Mouse (Mus musculus) urinary bladder, adult 18-20 months (tissue): Measurements from ENCODE around the gene Abhd18.
A peak's percentile ranks its signal among the peaks of the same experiment; 100 is the strongest.
"Not testable (repeated sequence)": the region's sequence is repeated elsewhere in the genome, so short reads cannot be mapped to it uniquely, and the experiment has no call there.

Source experiments
- DNase-seq, 2 experiments: peaks; one replicate each; pipeline ENCODE4 v3.0.0; 2022; ENCODE audit warnings: low spot score in 2 of 2, mixed read lengths in 2 of 2

Abhd18 gene

DNA sequence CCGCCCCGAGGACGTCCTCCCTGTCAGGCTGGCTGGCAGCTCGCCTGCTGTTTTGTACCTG, at the start of gene Abhd18:
Gene Abhd18 (plus strand): TSS at position 14 of the 61 bp plus-strand sequence.
- not testable (repeated sequence) for DNase-seq

DNA sequence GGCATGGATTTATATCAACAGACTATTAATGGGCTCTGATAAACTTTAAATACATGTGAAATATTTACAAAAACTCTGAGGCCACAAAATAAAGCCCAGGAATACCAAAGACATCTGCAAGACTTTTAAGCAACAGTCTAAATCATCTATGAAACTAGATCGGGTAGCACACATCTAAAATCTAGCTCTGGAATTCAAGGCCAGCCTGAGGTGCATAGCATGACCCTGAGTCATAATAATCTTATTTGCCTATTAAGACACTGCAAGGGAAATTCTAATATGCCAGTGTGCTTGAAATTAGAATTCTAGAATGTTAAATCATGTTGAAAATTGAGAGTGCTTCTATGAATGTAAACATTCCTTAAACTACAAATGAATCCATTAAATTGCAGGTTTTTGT, 48.7 kb upstream of the Abhd18 start:
- no peak for DNase-seq

- DNase-seq = peak in 1 of 2 experiments; percentile 20
These were observed 48.3 kb upstream of the Abhd18 start for GRCm38 (mm10) chr3:40798500-40798899.

DNA sequence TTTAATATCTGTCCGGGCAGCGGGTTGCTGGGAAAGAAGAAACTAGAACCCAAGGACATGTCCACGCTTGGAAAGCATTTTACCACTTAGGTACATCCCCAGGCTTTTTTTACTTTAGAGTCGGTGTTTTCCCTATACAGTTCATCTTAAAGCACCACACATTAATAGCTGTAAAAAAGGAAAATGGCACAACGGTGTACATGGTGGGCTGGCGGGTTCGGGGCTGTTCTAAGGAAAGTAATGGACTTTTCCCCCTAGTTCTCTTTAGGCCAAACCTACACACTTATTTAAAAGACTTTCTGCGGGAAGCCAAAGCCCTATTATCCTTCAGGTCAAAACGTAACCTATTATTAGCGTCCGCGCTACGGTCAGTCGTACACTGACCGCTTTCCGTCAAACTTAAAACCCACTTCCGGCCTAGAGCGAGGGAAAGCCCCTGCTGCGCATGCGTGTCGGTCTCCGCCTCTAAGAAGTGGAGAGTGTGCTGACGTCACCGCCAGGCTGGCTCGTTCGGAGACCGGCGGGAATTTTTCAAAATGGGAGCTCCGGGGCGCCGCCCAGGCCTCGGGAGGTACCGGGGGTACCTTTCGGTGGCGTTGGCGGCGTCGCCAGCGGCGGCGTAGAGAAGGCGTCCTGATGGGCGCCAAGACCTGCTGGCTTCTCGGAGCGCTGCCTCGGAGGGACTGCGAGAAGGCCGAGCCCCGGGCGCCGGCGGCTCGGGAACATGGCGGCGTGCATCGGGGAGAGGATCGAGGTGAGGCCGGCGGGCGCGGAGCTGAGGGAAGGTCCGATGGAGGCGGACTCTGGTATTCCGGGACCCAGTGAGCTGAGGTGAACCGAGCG, 47.0 kb upstream of the Abhd18 start, which contains the start of gene Plk4:
Gene Plk4 (plus strand): TSS at position 490 of the 843 bp plus-strand sequence.
- DNase-seq = peak; percentile 91 to 95

DNA sequence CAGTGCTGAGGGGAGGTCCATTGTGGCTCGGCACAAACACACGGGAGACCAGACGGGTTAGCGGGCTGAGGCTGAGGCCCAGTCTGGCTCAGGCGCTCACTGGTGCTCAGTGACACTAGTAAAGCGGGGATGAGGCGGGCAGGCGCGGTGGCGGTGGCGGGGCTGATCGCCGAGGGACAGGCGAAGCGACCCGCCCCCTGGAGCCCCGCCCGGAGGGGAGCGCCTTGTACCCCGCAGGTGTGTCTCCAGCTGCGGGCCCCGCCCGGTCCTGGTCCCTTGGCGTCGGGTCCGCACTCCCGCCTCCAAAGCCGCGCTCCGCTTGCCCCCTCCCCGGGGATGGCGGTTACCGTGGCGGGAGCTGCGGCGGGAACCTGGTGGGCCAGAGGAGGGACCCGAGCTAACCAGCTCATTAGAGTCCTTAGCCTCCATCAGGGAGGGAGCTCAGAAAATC, 46.4 kb upstream of the Abhd18 start:
- DNase-seq = peak in 1 of 2 experiments; percentile 9

GRCm38 (mm10) chr3:40806871-40807270, 39.9 kb upstream of the Abhd18 start:
- DNase-seq = no peak

GRCm38 (mm10) chr3:40808686-40809085, 38.1 kb upstream of the Abhd18 start:
- DNase-seq = no peak

- no peak for DNase-seq
These were observed 36.9 kb upstream of the Abhd18 start for GRCm38 (mm10) chr3:40809894-40810293.

DNA sequence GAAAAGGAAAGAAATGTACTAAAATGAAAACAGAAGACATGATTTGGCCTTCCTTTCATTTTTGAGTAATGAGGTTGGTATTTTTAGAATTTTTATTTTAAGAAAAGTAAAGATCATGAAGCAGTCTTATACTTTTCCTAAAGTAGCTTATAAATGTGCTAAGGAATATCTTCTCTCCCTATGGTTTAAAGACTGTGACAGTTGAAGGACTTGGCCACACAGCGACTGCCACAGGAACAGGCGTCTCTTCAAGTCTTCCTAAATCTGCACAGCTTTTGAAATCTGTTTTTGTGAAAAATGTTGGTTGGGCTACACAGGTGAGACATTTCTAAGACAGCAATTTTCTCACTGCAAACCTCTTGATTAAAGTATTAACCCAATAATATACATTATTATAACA, 33.5 kb upstream of the Abhd18 start:
- no peak for DNase-seq

DNA sequence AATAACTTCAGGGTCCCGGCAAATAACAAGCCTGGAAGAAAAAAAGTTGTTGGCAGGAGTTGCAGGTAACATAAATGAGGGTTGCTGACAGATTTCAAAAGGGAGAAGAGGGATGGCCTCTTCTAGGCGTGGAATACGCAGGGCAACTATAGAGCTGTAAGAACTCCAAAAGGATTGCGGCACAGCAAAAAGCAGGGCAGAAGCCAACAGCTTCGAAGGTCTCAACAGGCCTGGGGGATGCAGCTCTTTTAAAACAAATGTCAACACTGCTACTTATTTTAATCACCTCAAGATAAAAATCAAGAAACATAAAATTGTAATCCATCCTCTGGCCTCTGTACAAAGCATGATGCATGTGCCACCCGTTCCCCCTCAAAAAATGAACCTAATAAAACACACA, 1.2 kb upstream of the Abhd18 start:
- peak in 1 of 2 experiments; percentile 7 for DNase-seq

GRCm38 (mm10) chr3:40846473-40846956, 255 bp upstream of the Abhd18 start, which contains the start of gene Mfsd8:
Mfsd8 (minus strand) TSS chr3:40846886.
- DNase-seq = peak; percentile 86 to 95

DNA sequence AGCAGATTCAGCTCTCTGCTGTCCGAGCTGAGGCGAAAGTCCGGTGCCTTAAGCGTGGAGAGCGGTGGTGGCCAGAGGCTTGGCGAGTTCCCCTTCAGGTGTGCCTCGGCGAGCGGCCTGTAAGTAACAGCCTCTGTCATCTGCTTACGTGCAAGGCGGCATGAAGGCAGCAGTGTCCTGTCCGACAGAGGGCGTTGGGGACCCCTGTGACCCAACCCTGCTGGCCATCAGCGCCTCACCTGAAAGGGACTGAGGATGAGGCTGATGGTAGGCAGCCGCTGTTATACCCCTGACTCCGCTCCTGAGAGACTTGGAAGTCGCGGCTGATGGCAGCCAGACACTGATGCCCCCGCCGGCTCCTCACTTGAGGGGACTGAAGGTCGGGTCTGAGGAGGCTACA, 248 bp downstream of the Abhd18 start:
- DNase-seq = peak; percentile 29 to 41

DNA sequence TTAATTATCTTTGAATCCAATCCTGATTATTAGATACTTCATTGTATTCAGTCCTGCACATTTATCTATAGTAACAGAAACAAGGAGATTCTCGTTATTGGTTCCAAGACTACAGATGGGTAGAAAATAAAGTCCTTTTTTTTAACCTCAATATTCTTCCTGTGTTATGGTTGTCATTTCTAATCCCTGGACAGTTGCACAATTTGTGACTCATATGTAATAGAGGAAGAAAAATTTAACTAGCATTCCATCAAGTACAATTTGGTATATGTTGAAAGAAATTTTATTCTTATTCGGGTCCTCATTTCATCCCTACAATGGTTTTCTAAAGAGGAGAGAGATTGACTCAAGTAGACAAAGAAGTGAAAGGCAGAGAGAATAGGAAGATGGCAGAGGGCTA, 1.2 kb downstream of the Abhd18 start:
- not testable (repeated sequence) for DNase-seq

DNA sequence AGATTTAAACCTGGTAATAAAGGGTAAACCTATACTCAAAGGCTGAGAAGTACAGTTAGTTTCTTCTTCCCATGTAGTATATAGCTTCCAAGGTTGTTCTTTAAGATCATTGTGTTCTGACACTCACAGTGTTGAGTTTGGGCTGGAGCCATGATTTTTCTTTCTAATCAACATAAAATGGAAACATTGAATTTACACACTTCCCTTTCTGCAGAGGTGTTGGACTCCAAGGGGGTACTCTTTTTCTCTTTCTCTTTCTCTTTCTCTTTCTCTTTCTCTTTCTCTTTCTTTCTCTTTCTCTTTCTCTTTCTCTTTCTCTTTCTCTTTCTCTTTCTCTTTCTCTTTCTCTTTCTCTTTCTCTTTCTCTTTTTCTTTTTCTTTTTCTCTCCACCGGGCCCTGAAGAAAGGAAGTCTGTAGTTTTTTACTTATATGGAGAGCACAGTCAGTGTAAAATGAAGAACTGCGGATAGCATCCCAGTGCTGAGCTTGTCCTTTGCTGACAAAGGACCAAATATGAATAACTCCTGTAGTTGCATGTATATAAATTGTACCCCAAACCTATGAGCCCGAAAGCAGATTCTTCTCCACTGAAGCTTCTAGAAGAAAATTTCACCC, 6.5 kb downstream of the Abhd18 start:
- DNase-seq = not testable (repeated sequence)

- peak; percentile 87 to 98 for DNase-seq
These were observed 47.1 kb downstream of the Abhd18 start for GRCm38 (mm10) chr3:40893816-40894258.

- DNase-seq = peak; percentile 0 to 4
These were observed 47.6 kb downstream of the Abhd18 start for GRCm38 (mm10) chr3:40894336-40894735.

GRCm38 (mm10) chr3:40902443-40902842, 55.7 kb downstream of the Abhd18 start, which contains the start of gene 1700034I23Rik:
1700034I23Rik (minus strand) TSS chr3:40902543.
- not testable (repeated sequence) for DNase-seq

- DNase-seq = no peak
These were observed 91.4 kb downstream of the Abhd18 start for GRCm38 (mm10) chr3:40938189-40938588.

- DNase-seq = no peak
These were observed 91.8 kb downstream of the Abhd18 start for GRCm38 (mm10) chr3:40938592-40938991.

DNA sequence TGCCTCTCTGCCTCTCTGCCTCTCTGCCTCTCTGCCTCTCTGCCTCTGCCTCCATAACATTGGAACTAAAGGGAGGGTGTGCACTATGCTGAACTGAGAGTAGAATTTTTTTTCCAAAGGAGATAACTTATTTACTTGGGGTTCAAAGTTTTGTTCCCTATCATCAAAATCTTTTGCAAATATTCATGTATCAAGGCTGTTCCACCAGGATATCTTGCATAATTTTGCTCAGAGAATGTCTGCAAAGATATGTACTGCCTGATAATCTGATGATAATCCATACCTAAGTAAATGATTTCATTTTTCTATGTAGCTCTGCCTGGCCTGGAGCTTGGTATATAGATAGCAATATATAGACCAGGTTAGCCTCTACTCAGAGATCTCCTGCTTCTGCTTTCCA, 92.2 kb downstream of the Abhd18 start:
- DNase-seq = no peak

DNA sequence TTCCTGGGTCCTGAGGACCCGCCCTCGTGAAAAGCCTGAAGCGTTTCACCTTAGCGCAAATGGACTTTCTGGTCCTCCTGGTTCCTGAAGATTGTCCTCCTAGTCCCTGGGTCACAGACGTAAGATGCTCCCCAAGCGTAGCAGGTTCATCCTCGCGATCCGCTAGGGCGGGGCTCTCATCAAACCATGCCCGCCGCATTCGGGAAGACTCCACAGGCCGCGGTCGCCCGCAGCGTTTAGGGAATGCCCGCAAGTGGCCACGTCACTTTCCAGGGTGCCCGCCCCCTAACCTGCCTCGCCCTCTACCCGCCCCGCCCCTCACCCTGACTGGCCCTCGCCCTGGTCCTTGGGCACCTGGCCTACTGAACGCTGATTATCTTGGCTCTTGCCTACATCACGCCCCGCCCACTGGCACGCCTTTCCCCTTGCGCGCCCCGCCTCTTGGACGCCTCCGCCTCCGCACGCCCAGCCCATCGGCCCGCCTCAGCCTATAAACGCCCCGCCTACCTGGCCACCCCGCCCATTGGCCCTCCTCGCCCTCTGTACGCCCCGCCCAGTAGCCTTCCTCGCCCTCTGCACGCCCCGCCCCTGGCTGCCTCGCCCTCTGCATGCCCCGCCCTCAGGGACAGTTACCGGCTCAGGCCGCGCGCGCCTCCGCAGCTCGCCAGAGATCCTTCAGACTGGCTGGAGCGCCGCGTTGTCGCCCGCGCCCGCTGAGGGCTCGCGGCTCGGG, 102.6 kb downstream of the Abhd18 start, which contains the start of gene Larp1b:
Gene Larp1b (plus strand): TSS at position 659 of the 733 bp plus-strand sequence.
- DNase-seq = peak; percentile 100

DNA sequence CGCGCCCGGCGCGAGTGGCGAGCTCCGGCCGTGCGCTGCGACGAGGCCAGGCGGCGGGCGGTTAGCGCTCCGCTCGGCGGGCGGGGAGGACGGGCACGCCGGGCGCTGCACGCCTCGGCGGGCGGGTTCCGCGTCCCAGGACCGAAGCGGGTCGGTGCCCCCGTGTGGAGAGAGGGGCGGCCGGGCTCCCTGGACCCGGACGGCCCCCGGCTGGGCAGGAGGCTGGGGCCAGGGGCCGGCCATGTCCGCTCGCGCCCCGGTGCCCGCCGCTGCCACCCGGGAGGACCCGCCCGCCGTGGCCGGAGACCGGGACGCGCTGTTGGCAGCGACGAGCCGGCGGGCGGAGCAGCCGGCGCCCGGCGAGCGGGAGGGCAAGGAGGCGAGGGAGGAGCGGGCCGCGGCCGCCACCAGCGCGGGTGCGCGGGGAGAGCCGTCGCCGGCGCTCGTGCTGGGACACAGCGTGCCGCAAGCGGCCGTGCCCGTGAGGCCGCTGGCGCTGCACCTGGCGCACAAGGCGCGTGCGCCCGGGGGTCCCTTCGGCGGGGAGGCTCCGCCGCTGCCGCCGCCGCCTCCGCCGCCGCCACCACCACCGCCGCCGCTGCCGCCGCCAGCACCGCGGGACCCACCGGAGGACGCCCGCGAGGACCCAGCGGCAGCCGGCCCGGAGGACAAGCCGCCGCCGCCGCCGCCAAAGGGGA, 103.3 kb downstream of the Abhd18 start:
- DNase-seq = peak; percentile 6 to 55
